Comparison of ENCODE assay signal across 9 mouse cellular contexts in the genomic region with DNA sequence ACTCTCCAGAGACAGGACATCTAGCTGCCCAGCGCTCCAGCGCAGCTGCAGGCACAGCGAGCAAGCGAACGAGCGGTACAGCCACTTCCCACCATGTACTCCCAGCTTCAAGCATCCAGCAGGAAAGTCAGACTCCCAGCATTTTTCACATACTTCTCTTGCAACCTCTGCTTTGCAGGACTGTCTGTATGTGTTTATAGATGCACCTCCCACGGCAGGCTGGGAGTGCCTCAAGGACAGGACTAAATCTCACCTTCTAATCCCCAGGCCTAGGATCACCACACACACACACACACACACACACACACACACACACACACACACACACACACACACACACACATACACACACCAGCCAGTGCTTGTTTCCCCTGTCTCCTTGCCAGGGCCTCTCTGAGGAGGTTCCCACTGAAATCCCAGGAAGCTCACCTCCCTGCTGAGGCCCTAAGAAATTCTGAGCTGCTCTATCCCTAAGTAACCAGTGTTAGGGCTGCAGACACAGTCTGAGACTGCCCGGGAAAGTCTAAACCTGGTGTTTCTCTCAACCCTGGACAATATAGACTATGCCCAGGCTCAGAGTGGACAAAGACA. TPM values are rescaled to one million over a fixed set of nuclear protein-coding genes. Genes with fewer than 3 reads are reported as not detected.
DNase-seq lines count a peak whose midpoint lies in the region; ATAC-seq and TF ChIP-seq lines count a peak whose summit lies in the region.
"Had no signal": no experiment of that assay in that cellular context is flagged by ENCODE, and none has a peak within 500 bp of the region (broad histone marks: within the 10 kb centered on the region; RNA-seq: fewer than 3 reads in every experiment).

No protein-coding gene starts in this region.

- 28% methylated on average over 8 of the region's 8 CpGs for whole genome bisulfite sequencing in midbrain, embryonic 13.5 days
- whole genome bisulfite sequencing in cerebellum, adult 2 months = 73% methylated on average over 8 of the region's 8 CpGs

- H3K27ac ChIP-seq in midbrain, embryonic 13.5 days = peak overlapping the region; percentile 77
- H3K27ac ChIP-seq in cerebellum, adult 2 months (ENCODE audit: insufficient read depth, low read length) = no peak overlapping the region

- peak; percentile 90 for DNase-seq in heart, adult 11 months
- DNase-seq in heart, postnatal 25 days (ENCODE audit: low spot score) = no peak
- peak; percentile 46 for DNase-seq in R1 (ENCODE audit: low read depth, low spot score)
- peak; percentile 26 for DNase-seq in heart, postnatal 4 days
- no peak for DNase-seq in cerebellum, adult 2 months
- DNase-seq in gastrocnemius, postnatal 25 days = no peak
- DNase-seq in left cerebral cortex, postnatal 25 days (ENCODE audit: low spot score in 2 of 2) = no peak
- DNase-seq: cerebellum, postnatal 25 days had no signal

- no peaks in the 10 kb centered on the region for H3K27me3 ChIP-seq in midbrain, embryonic 13.5 days
- H3K27me3 ChIP-seq in cerebellum, adult 2 months (ENCODE audit: control insufficient read depth, insufficient read depth, low read length) = no peaks in the 10 kb centered on the region

- H3K36me3 ChIP-seq in midbrain, embryonic 13.5 days = 0 out of 2 replicates have a peak, but pooled peaks cover 3% of the 10 kb centered on the region

- TF ChIP-seq POLR2A in cerebellum, adult 2 months (IDR thresholded peaks at IDR 0.05; ENCODE audit: borderline replicate concordance, insufficient read depth, low read length) = no peak

- H3K4me3 ChIP-seq in midbrain, embryonic 13.5 days (replicated peaks) = no peak overlapping the region
- H3K4me3 ChIP-seq in cerebellum, adult 2 months (replicated peaks; ENCODE audit: insufficient read depth, low read depth, low read length) = no peak overlapping the region

- no peaks in the 10 kb centered on the region for H3K9me3 ChIP-seq in midbrain, embryonic 13.5 days

- no peak for ATAC-seq in midbrain, embryonic 13.5 days

- H3K4me2 ChIP-seq in midbrain, embryonic 13.5 days (replicated peaks) = peak overlapping the region; percentile 25

- intact Hi-C loops in heart, postnatal 25 days (cut with DNase I) = no loop called here
- intact Hi-C loops in left cerebral cortex, postnatal 25 days (cut with DNase I) = no loop called here

- H3K4me1 ChIP-seq in midbrain, embryonic 13.5 days (replicated peaks) = peaks cover 96% of the 10 kb centered on the region
- no peaks in the 10 kb centered on the region for H3K4me1 ChIP-seq in cerebellum, adult 2 months (ENCODE audit: control insufficient read depth, insufficient read depth, low read length)

- H3K9ac ChIP-seq in midbrain, embryonic 13.5 days (replicated peaks) = peak overlapping the region; percentile 50

- TF ChIP-seq CTCF in cerebellum, adult 2 months (IDR thresholded peaks at IDR 0.05; ENCODE audit: borderline replicate concordance, insufficient read depth, low read depth, low read length) = no peak

RNA-seq across cellular contexts. Expression of a gene that starts 9.2 kb away (rescaled TPM):
- 1 to 10 TPM; 7.1 to 8.4 TPM for total RNA-seq in heart, postnatal 25 days (2021)
- total RNA-seq in heart, postnatal 4 days (2021) = 10 to 100 TPM; 19.5 to 19.6 TPM
- polyA plus RNA-seq in midbrain, embryonic 13.5 days (2015; fragmentation: Nextera tagmentation; extraction: Ambion mirVana) = 8.4 and 10.1 TPM in 2 replicates
- 5.6 and 6.1 TPM in 2 replicates for polyA plus RNA-seq in cerebellum, adult 2 months (2012; rRNA removed)
- total RNA-seq in gastrocnemius, postnatal 25 days (2021) = 1 to 10 TPM; 5.8 to 6.0 TPM
- 1 to 10 TPM; 3.8 to 4.3 TPM for total RNA-seq in left cerebral cortex, postnatal 25 days (2021)

Comparison
In these comparisons a context has a peak if more than half of its experiments do, and no peak if none do; other contexts are left out.
1. DNase-seq: peak in heart, adult 11 months (single experiment), R1 (single experiment) and heart, postnatal 4 days (single experiment); none in heart, postnatal 25 days (single experiment), cerebellum, adult 2 months (0 of 2), gastrocnemius, postnatal 25 days (single experiment) and left cerebral cortex, postnatal 25 days (0 of 2).